Mouse (Mus musculus) lung, postnatal 0 days (tissue): Measurements from ENCODE around the gene Fcna.

Experiments used
- CTCF ChIP-seq: IDR thresholded peaks from 2 replicates; pipeline ENCODE4 v1.5.1; 2016; ENCODE audit warnings: antibody characterized with exemption, mild to moderate bottlenecking
- EP300 ChIP-seq: IDR thresholded peaks from 2 replicates; pipeline ENCODE4 v1.6.1; 2016; ENCODE audit warnings: antibody characterized with exemption, mild to moderate bottlenecking, control low read depth

- TF ChIP-seq CTCF (no peak), EP300 (no peak)
Observed at GRCm38 (mm10) chr2:25602526-25602925, 25.3 kb downstream of the Fcna start.
